Mouse (Mus musculus): ENCODE data around the gene Olfr372.
"Not testable (repeated sequence)": the region's sequence is repeated elsewhere in the genome, so short reads cannot be mapped to it uniquely, and the experiment has no call there.

- not testable (repeated sequence) for TF ChIP-seq MAX (IDR thresholded peaks at IDR 0.05; ENCODE audit: low read depth); USF1 (IDR thresholded peaks at IDR 0.05; ENCODE audit: low read depth); E2F4 (IDR thresholded peaks at IDR 0.05; ENCODE audit: insufficient read depth); POLR2A (IDR thresholded peaks at IDR 0.05; ENCODE audit: insufficient read length, low read depth); MYOD1 (IDR thresholded peaks at IDR 0.05; ENCODE audit: control insufficient read depth in 1 of 3, insufficient read length in 2 of 3, low read depth in 2 of 3); POLR2AphosphoS2 (IDR thresholded peaks at IDR 0.05; ENCODE audit: insufficient read length, low read depth); MYOG (IDR thresholded peaks at IDR 0.05; ENCODE audit: control insufficient read depth in 1 of 3, insufficient read depth in 1 of 3, insufficient read length in 2 of 3, low read depth in 2 of 3); REST (IDR thresholded peaks at IDR 0.05; ENCODE audit: insufficient read depth, insufficient read length); SRF (IDR thresholded peaks at IDR 0.05; ENCODE audit: control insufficient read depth, insufficient read length, low read depth)
Observed at GRCm38 (mm10) chr8:72017339-72017738, 23.7 kb upstream of the Olfr372 start.

All from myocyte (in vitro differentiated cells).